Mouse (Mus musculus) lung, adult 2 months (tissue): ENCODE results near the gene Arhgap28.

Experiments used
- CTCF ChIP-seq: fragments of 200-500 bp; IDR thresholded peaks from 2 replicates; pipeline ENCODE4 v1.5.1; 2011; ENCODE audit warnings: mild to moderate bottlenecking, low read length, control low read depth; ENCODE audit not compliant: insufficient read depth
- POLR2A ChIP-seq: fragments of 200-500 bp; IDR thresholded peaks from 2 replicates; pipeline ENCODE4 v1.6.1; 2011; ENCODE audit warnings: low read depth, mild to moderate bottlenecking, control low read depth, low read length, borderline replicate concordance; ENCODE audit errors: extremely low read depth

- TF ChIP-seq CTCF (no peak), POLR2A (no peak)
Measured at GRCm38 (mm10) chr17:68019466-68020065, 15.6 kb upstream of the Arhgap28 start.
